9 mouse cellular contexts compared by ENCODE assay signal in the genomic region with DNA sequence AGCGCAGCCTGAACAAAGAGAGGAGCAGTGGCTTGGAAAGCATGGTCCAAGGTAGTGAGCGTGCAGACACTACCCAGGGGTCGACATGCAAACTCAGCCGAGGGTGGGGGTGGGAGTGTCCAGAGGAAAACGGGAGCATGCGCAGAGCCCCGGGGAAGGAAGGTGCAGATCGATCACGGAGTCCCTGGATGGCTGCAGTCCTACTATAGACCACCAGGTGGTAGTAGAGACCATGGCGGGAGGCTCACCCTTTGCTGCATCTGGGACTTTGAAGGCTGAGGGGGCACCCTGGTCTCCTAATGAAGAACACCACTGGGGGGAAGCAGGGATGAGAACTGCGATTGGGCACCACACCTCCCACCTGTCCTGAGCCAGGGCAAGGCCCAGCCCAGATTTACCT. TPM values are rescaled to one million over a fixed set of nuclear protein-coding genes. Genes with fewer than 3 reads are reported as not detected.
A peak's percentile ranks its signal among the peaks of the same experiment; 100 is the strongest.
DNase-seq lines count a peak whose midpoint lies in the region; ATAC-seq and TF ChIP-seq lines count a peak whose summit lies in the region.
"Had no signal": no experiment of that assay in that cellular context is flagged by ENCODE, and none has a peak within 500 bp of the region (broad histone marks: within the 10 kb centered on the region; RNA-seq: fewer than 3 reads in every experiment).

No protein-coding gene starts in this region.

- TF ChIP-seq EP300 in liver, postnatal 0 days (IDR thresholded peaks at IDR 0.05; ENCODE audit: low read depth): no peak

- peak; percentile 89 for DNase-seq in CD4-positive, CD25-positive, alpha-beta regulatory T cell, adult 2 months (ENCODE audit: low read depth, low spot score)
- peak; percentile 88 for DNase-seq in adrenal gland, postnatal 10 days
- peak; percentile 91 for DNase-seq in embryonic facial prominence, embryonic 10.5 days (ENCODE audit: low spot score)
- DNase-seq in heart, embryonic 10.5 days (ENCODE audit: low spot score): peak; percentile 88
- peak; percentile 87 for DNase-seq in liver, postnatal 0 days
- DNase-seq in thymus, postnatal 0 days (ENCODE audit: low spot score): peak; percentile 72

- H3K36me3 ChIP-seq in embryonic facial prominence, embryonic 10.5 days (replicated peaks): peaks cover 45% of the 10 kb centered on the region
- H3K36me3 ChIP-seq in heart, embryonic 10.5 days: peaks cover 23% of the 10 kb centered on the region
- peaks cover 5% of the 10 kb centered on the region for H3K36me3 ChIP-seq in kidney, embryonic 16.5 days (ENCODE audit: insufficient read depth, low read length)
- H3K36me3 ChIP-seq in liver, postnatal 0 days (replicated peaks; ENCODE audit: insufficient read depth, low read length): no peaks in the 10 kb centered on the region
- H3K36me3 ChIP-seq in neural tube, embryonic 14.5 days (ENCODE audit: control insufficient read depth, insufficient read depth, low read length): no peaks in the 10 kb centered on the region

- TF ChIP-seq CTCF in liver, postnatal 0 days (IDR thresholded peaks at IDR 0.05; ENCODE audit: low read depth): peak; percentile 97

- H3K27ac ChIP-seq in embryonic facial prominence, embryonic 10.5 days (replicated peaks): peak overlapping the region; percentile 98
- peak overlapping the region; percentile 24; the same call in 1 of the 2 replicates for H3K27ac ChIP-seq in heart, embryonic 10.5 days
- no peak overlapping the region for H3K27ac ChIP-seq in kidney, embryonic 16.5 days (ENCODE audit: low read length)
- no peak overlapping the region for H3K27ac ChIP-seq in liver, postnatal 0 days (ENCODE audit: low read depth)
- no peak overlapping the region for H3K27ac ChIP-seq in neural tube, embryonic 14.5 days (ENCODE audit: low read depth, low read length)

- WGBS in embryonic facial prominence, embryonic 10.5 days: under 1% methylated on average over 11 of the region's 11 CpGs
- WGBS in heart, embryonic 10.5 days: 5% methylated on average over 11 of the region's 11 CpGs
- WGBS in kidney, embryonic 16.5 days: 1% methylated on average over 11 of the region's 11 CpGs
- WGBS in liver, postnatal 0 days (ENCODE audit: insufficient replicate concordance): 12% methylated on average over 11 of the region's 11 CpGs
- WGBS in neural tube, embryonic 14.5 days: 1% methylated on average over 11 of the region's 11 CpGs

- 0 out of 2 replicates have a peak, but pooled peaks cover 3% of the 10 kb centered on the region for H3K27me3 ChIP-seq in embryonic facial prominence, embryonic 10.5 days (replicated peaks; ENCODE audit: low read depth, poor library complexity, severe bottlenecking)
- peaks cover 15% of the 10 kb centered on the region for H3K27me3 ChIP-seq in heart, embryonic 10.5 days (ENCODE audit: insufficient read depth, poor library complexity, severe bottlenecking)
- no peaks in the 10 kb centered on the region for H3K27me3 ChIP-seq in kidney, embryonic 16.5 days (ENCODE audit: insufficient read depth, low read length)
- H3K27me3 ChIP-seq in liver, postnatal 0 days (ENCODE audit: insufficient read depth, low read length): peaks cover 8% of the 10 kb centered on the region; the same call in 1 of the 2 replicates
- H3K27me3 ChIP-seq in neural tube, embryonic 14.5 days (ENCODE audit: control insufficient read depth, insufficient read depth, low read length): no peaks in the 10 kb centered on the region

- ATAC-seq in kidney, embryonic 16.5 days (ENCODE audit: low FRiP score, low TSS enrichment): 0 out of 2 replicates have a peak, but pooled peaks have one; percentile 5
- peak; percentile 47; the same call in 1 of the 2 replicates for ATAC-seq in liver, postnatal 0 days
- peak; percentile 60 for ATAC-seq in neural tube, embryonic 14.5 days (ENCODE audit: low read depth)

- peaks cover 50% of the 10 kb centered on the region for H3K4me1 ChIP-seq in embryonic facial prominence, embryonic 10.5 days
- peaks cover 46% of the 10 kb centered on the region for H3K4me1 ChIP-seq in heart, embryonic 10.5 days
- H3K4me1 ChIP-seq in kidney, embryonic 16.5 days (ENCODE audit: insufficient read depth, low read length): peaks cover 45% of the 10 kb centered on the region
- H3K4me1 ChIP-seq in liver, postnatal 0 days (ENCODE audit: insufficient read depth): peaks cover 11% of the 10 kb centered on the region
- H3K4me1 ChIP-seq in neural tube, embryonic 14.5 days (ENCODE audit: control insufficient read depth, insufficient read depth, low read length): peaks cover 22% of the 10 kb centered on the region

- H3K9ac ChIP-seq in kidney, embryonic 16.5 days (replicated peaks; ENCODE audit: low read length): peak overlapping the region; percentile 42
- no peak overlapping the region for H3K9ac ChIP-seq in liver, postnatal 0 days (replicated peaks)
- H3K9ac ChIP-seq in neural tube, embryonic 14.5 days (replicated peaks; ENCODE audit: low read depth, low read length): peak overlapping the region; percentile 47

- H3K4me2 ChIP-seq in kidney, embryonic 16.5 days (replicated peaks; ENCODE audit: low read depth, low read length): peak overlapping the region; percentile 56
- peak overlapping the region; percentile 56 for H3K4me2 ChIP-seq in liver, postnatal 0 days (ENCODE audit: low read depth, low read length)
- peak overlapping the region; percentile 63 for H3K4me2 ChIP-seq in neural tube, embryonic 14.5 days (ENCODE audit: low read depth, low read length)

- H3K9me3 ChIP-seq in embryonic facial prominence, embryonic 10.5 days: no peaks in the 10 kb centered on the region
- H3K9me3 ChIP-seq in heart, embryonic 10.5 days: no peaks in the 10 kb centered on the region
- H3K9me3 ChIP-seq in kidney, embryonic 16.5 days (ENCODE audit: low read length): no peaks in the 10 kb centered on the region
- H3K9me3 ChIP-seq in liver, postnatal 0 days (ENCODE audit: low read length): no peaks in the 10 kb centered on the region
- H3K9me3 ChIP-seq in neural tube, embryonic 14.5 days (ENCODE audit: control insufficient read depth, low read length): no peaks in the 10 kb centered on the region

- H3K4me3 ChIP-seq in embryonic facial prominence, embryonic 10.5 days: peak overlapping the region; percentile 95
- peak overlapping the region; percentile 42 for H3K4me3 ChIP-seq in heart, embryonic 10.5 days
- peak overlapping the region; percentile 36 for H3K4me3 ChIP-seq in kidney, embryonic 16.5 days (ENCODE audit: low read length)
- H3K4me3 ChIP-seq in liver, postnatal 0 days (ENCODE audit: low read depth, low read length): 0 out of 2 replicates have a peak overlapping the region, but pooled peaks have one; percentile 1
- peak overlapping the region; percentile 26; the same call in 1 of the 2 replicates for H3K4me3 ChIP-seq in neural tube, embryonic 14.5 days (ENCODE audit: low read depth, low read length)

RNA-seq across cellular contexts. Expression of gene Efna4, which starts 2.6 kb away (rescaled TPM):
- total RNA-seq in adrenal gland, postnatal 10 days (2021): 1 to 10 TPM; 1.7 to 2.2 TPM
- 37.3 and 40.8 TPM in 2 replicates for polyA plus RNA-seq in embryonic facial prominence, embryonic 10.5 days (2016; fragmentation: Nextera tagmentation; extraction: Ambion mirVana)
- 10.6 and 19.3 TPM in 2 replicates for polyA plus RNA-seq in heart, embryonic 10.5 days (2016; fragmentation: Nextera tagmentation; extraction: Ambion mirVana)
- 29.2 and 31.3 TPM in 2 replicates for polyA plus RNA-seq in kidney, embryonic 16.5 days (2015; fragmentation: Nextera tagmentation; extraction: Ambion mirVana)
- polyA plus RNA-seq in liver, postnatal 0 days (2015; fragmentation: Nextera tagmentation; extraction: Ambion mirVana): 0.36 and 0.56 TPM in 2 replicates
- polyA plus RNA-seq in neural tube, embryonic 14.5 days (2014; fragmentation: Nextera tagmentation; extraction: Ambion mirVana): 4.3 and 6.1 TPM in 2 replicates
- 5.3 and 6.0 TPM in 2 replicates for polyA plus RNA-seq in thymus, postnatal 0 days (2015; fragmentation: Nextera tagmentation; extraction: Ambion mirVana)
- total RNA-seq: gastrocnemius, adult 8-10 months had no signal

RNA-seq across cellular contexts. Expression of gene Adam15, which starts 9.3 kb away (rescaled TPM):
- total RNA-seq in adrenal gland, postnatal 10 days (2021): 10 to 100 TPM; 62.8 to 68.9 TPM
- polyA plus RNA-seq in embryonic facial prominence, embryonic 10.5 days (2016; fragmentation: Nextera tagmentation; extraction: Ambion mirVana): 30.5 and 34.2 TPM in 2 replicates
- 41.9 and 49.0 TPM in 2 replicates for polyA plus RNA-seq in heart, embryonic 10.5 days (2016; fragmentation: Nextera tagmentation; extraction: Ambion mirVana)
- polyA plus RNA-seq in kidney, embryonic 16.5 days (2015; fragmentation: Nextera tagmentation; extraction: Ambion mirVana): 107 and 108 TPM in 2 replicates
- 9.1 and 9.2 TPM in 2 replicates for polyA plus RNA-seq in liver, postnatal 0 days (2015; fragmentation: Nextera tagmentation; extraction: Ambion mirVana)
- 37.6 and 48.3 TPM in 2 replicates for polyA plus RNA-seq in neural tube, embryonic 14.5 days (2014; fragmentation: Nextera tagmentation; extraction: Ambion mirVana)
- polyA plus RNA-seq in thymus, postnatal 0 days (2015; fragmentation: Nextera tagmentation; extraction: Ambion mirVana): 17.4 and 18.1 TPM in 2 replicates

RNA-seq across cellular contexts. Expression of gene Efna3, which starts 17.7 kb away (rescaled TPM):
- under 1 TPM; 0.51 to 0.73 TPM for total RNA-seq in adrenal gland, postnatal 10 days (2021)
- 4.5 and 6.8 TPM in 2 replicates for polyA plus RNA-seq in embryonic facial prominence, embryonic 10.5 days (2016; fragmentation: Nextera tagmentation; extraction: Ambion mirVana)
- 0.71 and 2.5 TPM in 2 replicates for polyA plus RNA-seq in heart, embryonic 10.5 days (2016; fragmentation: Nextera tagmentation; extraction: Ambion mirVana)
- 11.5 and 11.8 TPM in 2 replicates for polyA plus RNA-seq in kidney, embryonic 16.5 days (2015; fragmentation: Nextera tagmentation; extraction: Ambion mirVana)
- not detected in 2 replicates for polyA plus RNA-seq in liver, postnatal 0 days (2015; fragmentation: Nextera tagmentation; extraction: Ambion mirVana)
- 85.7 and 96.9 TPM in 2 replicates for polyA plus RNA-seq in neural tube, embryonic 14.5 days (2014; fragmentation: Nextera tagmentation; extraction: Ambion mirVana)
- 0.82 and 1.0 TPM in 2 replicates for polyA plus RNA-seq in thymus, postnatal 0 days (2015; fragmentation: Nextera tagmentation; extraction: Ambion mirVana)
- total RNA-seq: gastrocnemius, adult 8-10 months had no signal

RNA-seq across cellular contexts. Expression of gene Dcst2, which starts 21.3 kb away (rescaled TPM):
- under 1 TPM; 0.48 to 0.82 TPM for total RNA-seq in adrenal gland, postnatal 10 days (2021)
- polyA plus RNA-seq in embryonic facial prominence, embryonic 10.5 days (2016; fragmentation: Nextera tagmentation; extraction: Ambion mirVana): 0.09 and 0.15 TPM in 2 replicates
- 0.05 TPM in 1 of 2 replicates, not detected in the other for polyA plus RNA-seq in heart, embryonic 10.5 days (2016; fragmentation: Nextera tagmentation; extraction: Ambion mirVana)
- polyA plus RNA-seq in kidney, embryonic 16.5 days (2015; fragmentation: Nextera tagmentation; extraction: Ambion mirVana): 0.32 and 0.35 TPM in 2 replicates
- polyA plus RNA-seq in liver, postnatal 0 days (2015; fragmentation: Nextera tagmentation; extraction: Ambion mirVana): 0.05 TPM in 1 of 2 replicates, not detected in the other
- 0.19 and 0.25 TPM in 2 replicates for polyA plus RNA-seq in neural tube, embryonic 14.5 days (2014; fragmentation: Nextera tagmentation; extraction: Ambion mirVana)
- polyA plus RNA-seq in thymus, postnatal 0 days (2015; fragmentation: Nextera tagmentation; extraction: Ambion mirVana): not detected in 2 replicates

RNA-seq across cellular contexts. Expression of gene Dcst1, which starts 24.6 kb away (rescaled TPM):
- under 1 TPM in 1 of 2 experiments, not detected in 1; 0.45 TPM for total RNA-seq in adrenal gland, postnatal 10 days (2021)
- 0.20 and 0.47 TPM in 2 replicates for polyA plus RNA-seq in embryonic facial prominence, embryonic 10.5 days (2016; fragmentation: Nextera tagmentation; extraction: Ambion mirVana)
- polyA plus RNA-seq in heart, embryonic 10.5 days (2016; fragmentation: Nextera tagmentation; extraction: Ambion mirVana): 0.10 and 0.11 TPM in 2 replicates
- 2.9 and 3.3 TPM in 2 replicates for polyA plus RNA-seq in kidney, embryonic 16.5 days (2015; fragmentation: Nextera tagmentation; extraction: Ambion mirVana)
- polyA plus RNA-seq in liver, postnatal 0 days (2015; fragmentation: Nextera tagmentation; extraction: Ambion mirVana): 0.13 and 0.15 TPM in 2 replicates
- polyA plus RNA-seq in neural tube, embryonic 14.5 days (2014; fragmentation: Nextera tagmentation; extraction: Ambion mirVana): 1.1 and 1.4 TPM in 2 replicates
- polyA plus RNA-seq in thymus, postnatal 0 days (2015; fragmentation: Nextera tagmentation; extraction: Ambion mirVana): 0.10 and 0.14 TPM in 2 replicates
- total RNA-seq: gastrocnemius, adult 8-10 months had no signal

Comparison
In these comparisons a context has a peak if more than half of its experiments do, and no peak if none do; other contexts are left out.
1. H3K27ac ChIP-seq: peak in embryonic facial prominence, embryonic 10.5 days (single experiment) and heart, embryonic 10.5 days (single experiment); none in kidney, embryonic 16.5 days (single experiment), liver, postnatal 0 days (single experiment) and neural tube, embryonic 14.5 days (single experiment).
2. H3K4me3 ChIP-seq: peak in every context shown above with its lines; median percentile 95 in embryonic facial prominence, embryonic 10.5 days; 42 in heart, embryonic 10.5 days; 36 in kidney, embryonic 16.5 days; 26 in neural tube, embryonic 14.5 days; 1 in liver, postnatal 0 days.
3. ATAC-seq: peak in every context shown above with its lines; median percentile 60 in neural tube, embryonic 14.5 days; 47 in liver, postnatal 0 days; 5 in kidney, embryonic 16.5 days.
4. Peak in every context shown above with its lines, with median percentiles within 50 percentile points of each other: DNase-seq and H3K4me2 ChIP-seq.